Mouse (Mus musculus): Measurements from ENCODE around the gene Efl1. TPM values are rescaled to one million over a fixed set of nuclear protein-coding genes. Genes with fewer than 3 reads are reported as not detected.

The Efl1 gene
- 2.5 and 2.8 TPM in 2 replicates for polyA plus RNA-seq (2012; rRNA removed)

DNA sequence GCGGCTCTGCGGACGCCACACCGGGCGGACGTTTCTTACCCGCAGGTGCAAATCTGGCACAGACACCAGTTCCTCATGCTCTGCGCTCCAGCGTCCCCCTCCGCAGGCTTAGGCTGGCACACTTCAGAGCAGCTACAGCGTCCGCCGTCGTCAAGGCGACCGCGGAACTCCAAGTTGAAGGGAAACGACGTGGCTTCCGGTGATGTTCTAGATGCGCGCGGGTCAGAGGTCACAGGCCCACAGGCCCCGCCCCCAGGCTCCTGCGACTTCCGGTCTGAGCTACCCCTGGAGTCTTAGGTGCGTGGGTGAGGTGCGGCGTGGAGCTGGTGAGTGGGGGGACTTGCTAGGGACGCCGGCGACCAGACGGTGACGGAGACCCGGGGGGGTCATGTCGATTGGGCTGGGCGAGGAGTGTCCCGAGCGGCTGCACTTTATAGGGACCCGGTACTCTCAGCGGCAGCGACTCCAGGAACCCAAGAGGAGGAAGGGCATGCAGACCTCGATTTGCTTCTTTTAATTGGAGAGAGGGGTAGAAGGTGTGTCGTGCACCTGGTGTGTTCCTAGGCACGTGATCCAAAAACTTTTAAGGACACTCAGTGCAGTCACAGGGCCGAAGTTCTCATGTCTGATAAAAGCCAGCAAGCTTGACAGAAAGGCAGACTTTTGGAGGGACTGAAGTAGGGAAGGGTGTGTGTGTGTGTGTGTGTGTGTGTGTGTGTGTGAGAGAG, at the start of gene Efl1, which contains the start of gene Saxo2:
TSS of gene Efl1 (plus strand) at position 262 of the 728 bp plus-strand sequence.
TSS of gene Saxo2 (minus strand) at position 176 of the 728 bp plus-strand sequence.

Other genes with a start within 250 kb of the Efl1 start
- gene Saxo2, start 86 bp upstream of the Efl1 start, polyA plus RNA-seq (2012; rRNA removed): 5.2 and 5.7 TPM in 2 replicates
- gene Mex3b, start 218.7 kb downstream of the Efl1 start, polyA plus RNA-seq (2012; rRNA removed): 51.4 and 63.7 TPM in 2 replicates

Measured in ovary, adult 2 months (tissue).